Mouse (Mus musculus) cortical plate, adult 2 months (tissue): ENCODE data around the gene Slc32a1. TPM values are rescaled to one million over a fixed set of nuclear protein-coding genes. Genes with fewer than 3 reads are reported as not detected.
A peak's percentile ranks its signal among the peaks of the same experiment; 100 is the strongest.

Source experiments
- H3K27ac ChIP-seq: fragments of 200-500 bp; 2 replicates; pipeline ENCODE4 v1.5.1; 2012; ENCODE audit warnings: low read length, control low read depth, inconsistent platforms; ENCODE audit not compliant: insufficient read depth
- H3K4me1 ChIP-seq: fragments of 200-500 bp; 2 replicates; pipeline ENCODE4 v1.6.1; 2011; ENCODE audit warnings: low read length; ENCODE audit not compliant: control insufficient read depth, insufficient read depth
- H3K4me3 ChIP-seq: fragments of 200-500 bp; 2 replicates; pipeline ENCODE4 v1.5.1; 2011; ENCODE audit warnings: mild to moderate bottlenecking, low read length, control low read depth; ENCODE audit not compliant: insufficient read depth
- CTCF ChIP-seq: fragments of 200-500 bp; IDR thresholded peaks from 2 replicates; pipeline ENCODE4 v1.5.1; 2011; ENCODE audit warnings: mild to moderate bottlenecking, control low read depth, low read length; ENCODE audit not compliant: insufficient read depth; ENCODE audit errors: extremely low read depth
- POLR2A ChIP-seq: fragments of 200-500 bp; IDR thresholded peaks from 2 replicates; pipeline ENCODE4 v1.6.1; 2011; ENCODE audit warnings: mild to moderate bottlenecking, low read length, control low read depth; ENCODE audit not compliant: insufficient read depth; ENCODE audit errors: extremely low read depth
- polyA plus RNA-seq: library from polyadenylated mRNA; depleted of rRNA; stranded (reverse); fragments of >200 nt; gene quantifications from 2 replicates; pipeline ENCODE4 v1.2.3, GENCODE M21; 2012

The Slc32a1 gene
- polyA plus RNA-seq, 1 experiment = 87.3 TPM

DNA sequence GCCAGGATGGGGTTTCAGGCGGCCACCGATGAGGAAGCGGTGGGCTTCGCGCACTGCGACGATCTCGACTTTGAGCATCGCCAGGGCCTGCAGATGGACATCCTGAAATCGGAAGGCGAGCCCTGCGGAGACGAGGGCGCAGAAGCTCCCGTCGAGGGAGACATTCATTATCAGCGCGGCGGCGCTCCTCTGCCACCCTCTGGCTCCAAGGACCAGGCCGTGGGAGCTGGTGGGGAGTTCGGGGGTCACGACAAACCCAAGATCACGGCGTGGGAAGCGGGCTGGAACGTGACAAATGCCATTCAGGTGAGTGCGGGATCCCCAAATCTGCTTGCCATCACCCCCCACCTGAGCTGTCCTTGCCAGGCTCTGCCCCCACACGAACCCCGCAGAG lies 756 bp downstream of the Slc32a1 start:
- Histone ChIP-seq H3K4me1 (no peaks in the 10 kb centered on the region), H3K27ac (peak overlapping the region; percentile 68), H3K4me3 (peak overlapping the region; percentile 60)
- TF ChIP-seq POLR2A (no peak), CTCF (no peak)

DNA sequence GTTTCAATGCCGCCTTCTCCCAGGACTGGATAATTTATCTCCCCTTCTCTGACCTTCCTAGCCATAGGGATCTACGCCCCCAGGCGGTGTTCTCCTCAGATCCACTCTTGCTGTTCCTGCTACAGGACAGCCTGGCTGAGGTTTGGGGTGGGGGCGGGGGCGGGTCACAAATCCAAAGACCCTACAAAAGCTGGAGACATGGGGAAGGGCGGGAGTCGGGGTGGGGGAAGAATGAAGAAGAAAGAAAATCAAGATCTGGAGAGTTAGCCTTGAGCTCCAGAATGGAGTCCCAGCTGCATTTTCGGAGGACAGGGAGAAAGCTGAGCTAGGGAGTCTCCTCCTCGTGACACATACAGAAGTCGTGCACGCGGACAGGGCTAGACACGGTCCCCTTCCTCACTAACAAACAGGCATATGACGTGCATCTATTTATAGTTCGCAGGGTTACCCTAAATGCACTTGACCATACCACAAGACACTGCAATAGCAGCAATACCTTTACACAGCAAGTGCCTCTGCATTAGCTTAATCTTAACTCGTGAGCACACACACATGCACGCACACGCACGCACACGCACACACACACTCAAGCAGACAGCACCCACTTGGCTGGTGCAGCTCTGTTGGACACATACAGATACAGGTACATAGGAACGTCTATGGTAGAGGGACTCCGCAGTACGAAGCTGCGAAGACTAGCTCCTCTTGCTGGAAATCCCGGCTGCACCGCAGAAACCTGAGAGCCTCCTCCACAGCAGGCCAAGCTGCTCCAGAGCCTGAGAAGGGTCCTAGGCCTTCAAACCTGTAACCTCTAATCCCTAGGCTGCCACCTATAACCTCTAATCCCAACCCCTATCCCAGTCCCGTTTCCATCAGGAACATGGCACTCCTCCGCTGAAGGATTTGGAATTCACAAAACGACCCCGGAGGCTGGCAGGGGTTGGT lies 1.4 kb downstream of the Slc32a1 start:
- peak overlapping the region; percentile 60 for H3K4me3 ChIP-seq
- no peak for TF ChIP-seq CTCF
- no peak for TF ChIP-seq POLR2A
- H3K27ac ChIP-seq = peak overlapping the region; percentile 68; the same call in 1 of the 2 replicates
- no peaks in the 10 kb centered on the region for H3K4me1 ChIP-seq

DNA sequence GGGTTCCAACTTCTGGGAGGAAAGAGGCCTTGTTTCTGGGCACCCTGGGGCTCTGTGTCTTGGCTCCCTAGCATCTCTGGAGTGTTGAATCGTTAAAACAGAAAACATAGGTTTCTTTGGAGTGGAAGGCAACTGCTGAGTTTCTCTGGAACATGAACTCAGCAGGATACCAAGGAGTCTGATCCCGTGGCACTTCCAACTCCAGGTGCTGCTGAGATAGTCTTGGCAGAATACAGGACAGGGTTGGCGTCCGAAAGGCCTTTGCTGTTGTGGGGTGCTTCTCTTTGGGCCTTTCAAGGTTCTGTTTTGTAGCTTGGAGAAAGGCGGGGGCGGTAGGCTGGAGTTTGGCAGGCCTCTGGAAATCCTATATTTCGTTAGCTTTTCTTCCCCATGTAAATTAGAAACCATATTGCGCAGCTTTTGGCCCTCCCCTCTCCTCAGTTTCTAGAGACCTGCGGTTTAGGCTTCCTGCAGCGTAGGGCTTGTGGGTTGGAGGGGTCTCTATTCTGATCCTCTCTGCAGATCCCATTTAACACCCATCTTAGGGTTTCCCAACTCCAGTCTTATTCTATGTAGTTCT lies 2.2 kb downstream of the Slc32a1 start:
- no peaks in the 10 kb centered on the region for H3K4me1 ChIP-seq
- H3K27ac ChIP-seq = no peak overlapping the region
- peak overlapping the region; percentile 60 for H3K4me3 ChIP-seq
- TF ChIP-seq POLR2A (no peak), CTCF (no peak)

DNA sequence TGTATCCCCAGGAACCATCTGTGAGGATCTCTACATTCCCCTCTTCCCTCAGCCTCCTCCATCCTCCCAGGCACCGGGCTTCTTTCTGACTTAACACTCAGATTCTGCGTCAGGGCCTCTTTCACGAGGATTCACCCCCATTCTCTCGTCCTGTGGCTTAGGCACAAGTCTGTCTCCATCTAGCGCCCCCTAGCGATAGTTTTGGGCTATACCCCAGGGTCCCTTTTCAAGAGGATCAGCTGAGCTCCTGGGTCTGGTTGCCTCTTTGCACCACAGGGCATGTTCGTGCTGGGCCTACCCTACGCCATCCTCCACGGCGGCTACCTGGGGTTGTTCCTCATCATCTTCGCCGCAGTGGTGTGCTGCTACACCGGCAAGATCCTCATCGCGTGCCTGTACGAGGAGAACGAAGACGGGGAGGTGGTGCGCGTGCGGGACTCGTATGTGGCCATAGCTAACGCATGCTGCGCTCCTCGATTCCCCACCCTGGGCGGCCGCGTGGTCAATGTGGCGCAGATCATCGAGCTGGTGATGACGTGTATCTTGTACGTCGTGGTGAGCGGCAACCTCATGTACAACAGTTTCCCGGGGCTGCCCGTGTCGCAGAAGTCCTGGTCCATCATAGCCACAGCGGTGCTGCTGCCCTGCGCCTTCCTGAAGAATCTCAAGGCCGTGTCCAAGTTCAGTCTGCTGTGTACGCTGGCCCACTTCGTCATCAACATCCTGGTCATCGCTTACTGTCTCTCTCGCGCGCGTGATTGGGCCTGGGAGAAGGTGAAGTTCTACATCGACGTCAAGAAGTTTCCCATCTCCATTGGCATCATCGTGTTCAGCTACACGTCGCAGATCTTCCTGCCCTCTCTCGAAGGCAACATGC lies 3.2 kb downstream of the Slc32a1 start:
- Histone ChIP-seq H3K4me1 (no peaks in the 10 kb centered on the region), H3K27ac (no peak overlapping the region), H3K4me3 (peak overlapping the region; percentile 30)
- TF ChIP-seq CTCF (no peak), POLR2A (no peak)

DNA sequence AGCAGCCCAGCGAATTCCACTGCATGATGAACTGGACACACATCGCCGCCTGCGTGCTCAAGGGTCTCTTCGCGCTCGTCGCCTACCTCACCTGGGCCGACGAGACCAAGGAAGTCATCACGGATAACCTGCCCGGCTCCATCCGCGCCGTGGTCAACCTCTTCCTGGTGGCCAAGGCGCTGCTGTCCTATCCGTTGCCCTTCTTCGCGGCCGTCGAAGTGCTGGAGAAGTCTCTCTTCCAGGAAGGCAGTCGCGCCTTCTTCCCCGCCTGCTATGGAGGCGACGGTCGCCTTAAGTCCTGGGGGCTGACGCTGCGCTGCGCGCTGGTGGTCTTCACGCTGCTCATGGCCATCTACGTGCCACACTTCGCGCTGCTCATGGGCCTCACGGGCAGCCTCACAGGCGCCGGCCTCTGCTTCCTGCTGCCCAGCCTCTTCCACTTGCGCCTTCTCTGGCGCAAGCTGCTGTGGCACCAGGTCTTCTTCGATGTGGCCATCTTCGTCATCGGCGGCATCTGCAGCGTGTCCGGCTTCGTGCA lies 3.9 kb downstream of the Slc32a1 start:
- Histone ChIP-seq H3K4me3 (no peak overlapping the region; the same call in 1 of the 2 replicates), H3K27ac (no peak overlapping the region), H3K4me1 (no peaks in the 10 kb centered on the region)
- no peak for TF ChIP-seq POLR2A
- TF ChIP-seq CTCF = no peak

DNA sequence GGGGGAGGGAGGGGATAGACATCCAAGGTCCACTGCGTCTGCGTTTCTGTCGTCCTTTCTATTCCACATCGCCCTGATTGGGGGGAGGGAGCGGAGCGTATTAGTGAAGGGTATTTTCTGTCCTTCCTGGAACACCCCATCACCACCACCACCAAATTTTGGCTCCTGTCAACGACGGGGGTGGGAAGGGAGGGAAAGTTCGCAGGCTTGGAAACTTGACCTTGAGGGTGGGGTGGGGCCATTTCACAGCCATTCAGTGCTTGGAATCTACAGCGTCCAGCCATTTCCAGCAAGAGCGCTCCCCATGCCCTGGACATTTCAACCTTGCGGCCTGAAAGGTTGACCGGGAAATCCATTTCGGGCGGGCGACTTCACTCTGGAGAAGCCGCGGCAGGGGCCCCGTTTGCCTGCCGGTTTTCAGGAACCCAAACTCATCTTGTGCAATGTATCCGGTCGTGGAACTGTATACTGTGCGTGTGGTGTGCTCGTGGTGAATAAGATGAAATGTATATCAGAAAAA lies 4.7 kb downstream of the Slc32a1 start:
- H3K27ac ChIP-seq = no peak overlapping the region
- no peaks in the 10 kb centered on the region for H3K4me1 ChIP-seq
- H3K4me3 ChIP-seq = no peak overlapping the region; the same call in 1 of the 2 replicates
- TF ChIP-seq POLR2A = no peak
- TF ChIP-seq CTCF = no peak

DNA sequence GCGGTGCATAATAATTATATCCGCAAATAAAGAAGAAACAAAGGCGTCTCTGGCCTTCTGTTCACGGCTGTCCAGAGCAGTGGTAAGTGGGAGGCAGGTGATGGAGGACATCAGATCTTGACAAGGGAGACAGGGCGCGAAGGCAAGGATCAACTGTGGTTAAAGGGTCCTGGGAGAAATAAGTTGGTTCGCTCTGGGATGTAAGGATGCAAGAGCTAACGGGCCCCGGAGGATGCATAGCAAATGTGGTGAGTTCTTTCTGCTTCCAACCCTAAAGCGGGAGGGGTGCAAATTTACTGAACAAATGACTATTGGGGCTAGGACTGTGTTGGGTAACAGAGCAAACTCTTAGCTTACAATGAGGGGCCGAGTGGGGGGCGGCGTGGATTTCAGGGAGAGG lies 5.1 kb downstream of the Slc32a1 start:
- Histone ChIP-seq H3K4me3 (no peak overlapping the region), H3K4me1 (no peaks in the 10 kb centered on the region), H3K27ac (no peak overlapping the region)
- TF ChIP-seq POLR2A = no peak
- no peak for TF ChIP-seq CTCF

DNA sequence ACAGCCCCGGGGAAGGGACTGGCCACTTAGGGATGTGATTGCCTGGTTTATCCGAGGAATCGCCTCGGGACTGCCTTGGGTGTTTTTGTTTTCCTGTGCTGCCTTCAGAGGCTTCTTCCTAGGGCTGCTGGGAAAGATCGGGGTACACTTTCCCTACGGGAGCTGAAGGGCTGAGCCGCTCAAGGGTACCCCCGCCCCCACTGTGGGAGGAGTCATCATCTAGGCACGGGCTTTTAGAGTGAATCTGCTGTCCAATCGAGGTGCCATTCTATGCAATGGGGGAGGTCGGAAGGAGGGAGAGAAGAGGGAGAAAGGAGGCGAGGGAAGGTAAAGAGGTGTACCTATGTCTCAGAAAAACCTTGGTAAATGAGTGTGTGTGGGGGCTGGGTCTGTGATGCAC lies 5.7 kb downstream of the Slc32a1 start:
- H3K4me3 ChIP-seq = 0 out of 2 replicates have a peak overlapping the region, but pooled peaks have one; percentile 18
- no peak for TF ChIP-seq POLR2A
- TF ChIP-seq CTCF = no peak
- no peaks in the 10 kb centered on the region for H3K4me1 ChIP-seq
- H3K27ac ChIP-seq = no peak overlapping the region

DNA sequence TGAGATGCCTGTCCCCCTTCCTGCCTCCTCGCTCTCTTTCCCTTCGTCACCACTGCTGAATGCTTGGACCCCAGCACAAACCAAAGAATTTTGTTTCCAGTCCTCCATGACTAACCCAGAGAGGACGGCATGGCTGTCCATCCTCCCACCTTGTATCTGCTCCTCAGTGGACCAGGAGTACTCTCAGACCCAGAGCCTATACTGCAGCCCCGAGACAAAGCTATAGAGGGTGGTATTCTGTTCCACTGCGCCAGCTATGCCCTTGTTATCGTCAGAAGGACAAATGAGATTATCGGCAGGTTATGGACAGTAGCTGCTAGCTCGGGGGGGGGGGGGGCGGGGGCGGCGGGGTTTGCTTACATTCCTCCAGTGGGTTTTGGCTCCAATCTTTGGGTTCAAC lies 6.2 kb downstream of the Slc32a1 start:
- TF ChIP-seq POLR2A = no peak
- no peak for TF ChIP-seq CTCF
- H3K27ac ChIP-seq = peak overlapping the region; percentile 40; the same call in 1 of the 2 replicates
- H3K4me1 ChIP-seq = no peaks in the 10 kb centered on the region
- 0 out of 2 replicates have a peak overlapping the region, but pooled peaks have one; percentile 18 for H3K4me3 ChIP-seq
